Comparison of ENCODE assay signal across 13 mouse cellular contexts in genomic region chr10:40446088-40446604, GRCm38 (mm10).
DNase-seq lines count a peak whose midpoint lies in the region; ATAC-seq lines count a peak whose summit lies in the region.
"Had no signal": no experiment of that assay in that cellular context is flagged by ENCODE, and none has a peak within 500 bp of the region (broad histone marks: within the 10 kb centered on the region; RNA-seq: fewer than 3 reads in every experiment).

No protein-coding gene starts in this region.

- 47% methylated on average over 3 of the region's 3 CpGs for WGBS in heart, embryonic 13.5 days
- WGBS in hindbrain, embryonic 14.5 days: 49% methylated on average over 3 of the region's 3 CpGs
- 42% methylated on average over 3 of the region's 3 CpGs for WGBS in neural tube, embryonic 15.5 days

- H3K4me1 ChIP-seq in heart, embryonic 13.5 days: peaks cover 27% of the 10 kb centered on the region
- H3K4me1 ChIP-seq in hindbrain, embryonic 14.5 days (replicated peaks; ENCODE audit: control insufficient read depth, insufficient read depth, low read length): peaks cover 29% of the 10 kb centered on the region
- peaks cover 32% of the 10 kb centered on the region for H3K4me1 ChIP-seq in neural tube, embryonic 15.5 days

- H3K4me3 ChIP-seq in heart, embryonic 13.5 days: no peak overlapping the region
- no peak overlapping the region for H3K4me3 ChIP-seq in hindbrain, embryonic 14.5 days (replicated peaks; ENCODE audit: low read length)
- H3K4me3 ChIP-seq in neural tube, embryonic 15.5 days (replicated peaks): no peak overlapping the region
- H3K4me3 ChIP-seq: limb, embryonic 12.5 days had no signal

- no peak for ATAC-seq in heart, embryonic 13.5 days (ENCODE audit: extremely low read depth, insufficient number of reproducible peaks, low FRiP score, low TSS enrichment)
- ATAC-seq in hindbrain, embryonic 14.5 days (ENCODE audit: low FRiP score): no peak
- ATAC-seq in neural tube, embryonic 15.5 days (ENCODE audit: low FRiP score): no peak; the same call in 1 of the 2 replicates
- ATAC-seq: liver, postnatal 0 days had no signal

- H3K9me3 ChIP-seq in heart, embryonic 13.5 days: no peaks in the 10 kb centered on the region
- no peaks in the 10 kb centered on the region for H3K9me3 ChIP-seq in hindbrain, embryonic 14.5 days (ENCODE audit: control insufficient read depth, low read length)
- no peaks in the 10 kb centered on the region for H3K9me3 ChIP-seq in neural tube, embryonic 15.5 days (replicated peaks)
- H3K9me3 ChIP-seq: limb, embryonic 12.5 days had no signal

- H3K4me2 ChIP-seq in heart, embryonic 13.5 days: no peak overlapping the region
- H3K4me2 ChIP-seq in hindbrain, embryonic 14.5 days (replicated peaks): no peak overlapping the region
- no peak overlapping the region for H3K4me2 ChIP-seq in neural tube, embryonic 15.5 days
- H3K4me2 ChIP-seq: limb, embryonic 12.5 days had no signal

- 0 out of 2 replicates have a peak, but pooled peaks cover 3% of the 10 kb centered on the region for H3K36me3 ChIP-seq in heart, embryonic 13.5 days
- no peaks in the 10 kb centered on the region for H3K36me3 ChIP-seq in hindbrain, embryonic 14.5 days (replicated peaks; ENCODE audit: control insufficient read depth, insufficient read depth)
- H3K36me3 ChIP-seq in neural tube, embryonic 15.5 days: no peaks in the 10 kb centered on the region

- no peaks in the 10 kb centered on the region for H3K27me3 ChIP-seq in heart, embryonic 13.5 days (replicated peaks)
- no peaks in the 10 kb centered on the region for H3K27me3 ChIP-seq in hindbrain, embryonic 14.5 days (ENCODE audit: control insufficient read depth, insufficient read depth, low read length)
- H3K27me3 ChIP-seq in neural tube, embryonic 15.5 days (replicated peaks): no peaks in the 10 kb centered on the region
- H3K27me3 ChIP-seq: limb, embryonic 12.5 days had no signal

- no peak overlapping the region for H3K9ac ChIP-seq in heart, embryonic 13.5 days
- H3K9ac ChIP-seq in hindbrain, embryonic 14.5 days: no peak overlapping the region
- H3K9ac ChIP-seq in neural tube, embryonic 15.5 days (replicated peaks): no peak overlapping the region
- H3K9ac ChIP-seq: limb, embryonic 12.5 days; liver, postnatal 0 days had no signal

- DNase-seq in heart, adult 18-20 months: no peak
- DNase-seq in Muller cell, postnatal 12 days (ENCODE audit: inconsistent ontology term): peak; percentile 32
- DNase-seq in hindbrain, embryonic 14.5 days (ENCODE audit: low spot score): no peak
- no peak for DNase-seq in gastrocnemius, postnatal 25 days
- DNase-seq in urinary bladder, postnatal 4 days (ENCODE audit: low spot score in 2 of 2): no peak
- DNase-seq: adrenal gland, postnatal 14 days; gastrocnemius, postnatal 36 days; kidney, adult 11 months; kidney, postnatal 4 days; liver, postnatal 0 days had no signal

- H3K27ac ChIP-seq in heart, embryonic 13.5 days (replicated peaks): peak overlapping the region; percentile 5
- peak overlapping the region; percentile 66 for H3K27ac ChIP-seq in hindbrain, embryonic 14.5 days
- H3K27ac ChIP-seq in neural tube, embryonic 15.5 days (replicated peaks): peak overlapping the region; percentile 56
- H3K27ac ChIP-seq: limb, embryonic 12.5 days had no signal

Comparison
In these comparisons a context has a peak if more than half of its experiments do, and no peak if none do; other contexts are left out.
1. H3K27ac ChIP-seq: peak in every context shown above with its lines; median percentile 66 in hindbrain, embryonic 14.5 days; 56 in neural tube, embryonic 15.5 days; 5 in heart, embryonic 13.5 days.